Mouse (Mus musculus): ENCODE results near the gene Ubc. TPM values are rescaled to one million over a fixed set of nuclear protein-coding genes. Genes with fewer than 3 reads are reported as not detected.

Gene Ubc
- polyA plus RNA-seq, 1 experiment from 2014 or later: 608 TPM

GRCm38 (mm10) chr5:125348067-125348466 is 41.9 kb downstream of the Ubc start:
- Histone ChIP-seq H3K27ac (ENCODE audit: low read length) (no peak overlapping the region), H3K9me3 (replicated peaks; ENCODE audit: control insufficient read depth, low read length) (no peaks in the 10 kb centered on the region), H3K4me3 (ENCODE audit: low read depth, low read length) (no peak overlapping the region), H3K4me2 (ENCODE audit: low read depth, low read length) (no peak overlapping the region), H3K36me3 (ENCODE audit: control insufficient read depth, insufficient read depth) (no peaks in the 10 kb centered on the region), H3K4me1 (ENCODE audit: control insufficient read depth, low read depth, low read length) (peaks cover 6% of the 10 kb centered on the region), H3K9ac (ENCODE audit: low read depth, low read length) (no peak overlapping the region), H3K27me3 (ENCODE audit: control insufficient read depth, insufficient read depth, low read depth, low read length) (no peaks in the 10 kb centered on the region)
- 33% methylated on average over 7 of the region's 7 CpGs for WGBS (ENCODE audit: insufficient replicate concordance)
- ATAC-seq (ENCODE audit: low read depth): 0 out of 2 replicates have a peak, but pooled peaks have one; percentile 38

DNA sequence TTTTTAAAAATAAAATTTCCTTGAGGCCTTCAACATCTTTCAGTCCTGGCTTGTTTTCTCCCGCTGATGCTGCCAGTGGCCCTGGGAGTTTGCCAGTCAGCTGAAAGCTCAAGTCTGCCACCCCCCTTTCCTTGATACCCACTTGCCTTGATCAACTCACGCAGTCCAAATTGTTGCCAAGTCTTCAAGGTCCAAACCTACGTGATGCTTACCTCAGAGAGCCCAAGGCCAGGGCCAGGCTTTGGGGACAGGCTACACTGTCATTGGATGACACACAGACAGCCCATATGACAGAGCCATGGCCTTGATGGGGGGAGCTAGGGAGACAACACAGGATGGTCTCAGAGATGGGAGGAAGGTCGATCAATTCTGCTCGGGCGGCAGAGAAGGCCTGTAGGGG is 45.7 kb downstream of the Ubc start:
- Histone ChIP-seq H3K27ac (ENCODE audit: low read length) (no peak overlapping the region), H3K9ac (ENCODE audit: low read depth, low read length) (no peak overlapping the region), H3K4me3 (ENCODE audit: low read depth, low read length) (no peak overlapping the region), H3K36me3 (ENCODE audit: control insufficient read depth, insufficient read depth) (no peaks in the 10 kb centered on the region), H3K27me3 (ENCODE audit: control insufficient read depth, insufficient read depth, low read depth, low read length) (no peaks in the 10 kb centered on the region), H3K9me3 (replicated peaks; ENCODE audit: control insufficient read depth, low read length) (no peaks in the 10 kb centered on the region), H3K4me1 (ENCODE audit: control insufficient read depth, low read depth, low read length) (peaks cover 31% of the 10 kb centered on the region), H3K4me2 (ENCODE audit: low read depth, low read length) (no peak overlapping the region)
- WGBS (ENCODE audit: insufficient replicate concordance): 83% methylated on average over 6 of the region's 6 CpGs
- no peak for ATAC-seq (ENCODE audit: low read depth)

- Histone ChIP-seq H3K4me2 (ENCODE audit: low read depth, low read length) (peak overlapping the region; percentile 94), H3K36me3 (ENCODE audit: control insufficient read depth, insufficient read depth) (no peaks in the 10 kb centered on the region), H3K9ac (ENCODE audit: low read depth, low read length) (peak overlapping the region; percentile 86), H3K27ac (ENCODE audit: low read length) (peak overlapping the region; percentile 92), H3K4me1 (ENCODE audit: control insufficient read depth, low read depth, low read length) (peaks cover 48% of the 10 kb centered on the region), H3K9me3 (replicated peaks; ENCODE audit: control insufficient read depth, low read length) (no peaks in the 10 kb centered on the region), H3K27me3 (ENCODE audit: control insufficient read depth, insufficient read depth, low read depth, low read length) (no peaks in the 10 kb centered on the region), H3K4me3 (ENCODE audit: low read depth, low read length) (peak overlapping the region; percentile 90)
- 15% methylated on average over 14 of the region's 14 CpGs for WGBS (ENCODE audit: insufficient replicate concordance)
- peak; percentile 75 for ATAC-seq (ENCODE audit: low read depth)
These were observed 48.4 kb downstream of the Ubc start for GRCm38 (mm10) chr5:125341459-125342090.

- ATAC-seq (ENCODE audit: low read depth): peak; percentile 81
- Histone ChIP-seq H3K4me3 (ENCODE audit: low read depth, low read length) (peak within 1 kb of the TSS; percentile 90), H3K27ac (ENCODE audit: low read length) (peak within 1 kb of the TSS; percentile 92), H3K27me3 (ENCODE audit: control insufficient read depth, insufficient read depth, low read depth, low read length) (no peaks in the 10 kb centered on the region), H3K9ac (ENCODE audit: low read depth, low read length) (peak within 1 kb of the TSS; percentile 86), H3K4me2 (ENCODE audit: low read depth, low read length) (peak within 1 kb of the TSS; percentile 94), H3K36me3 (ENCODE audit: control insufficient read depth, insufficient read depth) (no peaks in the 10 kb centered on the region), H3K4me1 (ENCODE audit: control insufficient read depth, low read depth, low read length) (peaks cover 48% of the 10 kb centered on the region), H3K9me3 (replicated peaks; ENCODE audit: control insufficient read depth, low read length) (no peaks in the 10 kb centered on the region)
- WGBS (ENCODE audit: insufficient replicate concordance): under 1% methylated on average over 37 of the region's 42 CpGs
These were observed 49.3 kb downstream of the Ubc start, which contains the start of gene Scarb1 for GRCm38 (mm10) chr5:125340547-125341262. Gene Scarb1, minus strand, starts transcription at chr5:125341094.

DNA sequence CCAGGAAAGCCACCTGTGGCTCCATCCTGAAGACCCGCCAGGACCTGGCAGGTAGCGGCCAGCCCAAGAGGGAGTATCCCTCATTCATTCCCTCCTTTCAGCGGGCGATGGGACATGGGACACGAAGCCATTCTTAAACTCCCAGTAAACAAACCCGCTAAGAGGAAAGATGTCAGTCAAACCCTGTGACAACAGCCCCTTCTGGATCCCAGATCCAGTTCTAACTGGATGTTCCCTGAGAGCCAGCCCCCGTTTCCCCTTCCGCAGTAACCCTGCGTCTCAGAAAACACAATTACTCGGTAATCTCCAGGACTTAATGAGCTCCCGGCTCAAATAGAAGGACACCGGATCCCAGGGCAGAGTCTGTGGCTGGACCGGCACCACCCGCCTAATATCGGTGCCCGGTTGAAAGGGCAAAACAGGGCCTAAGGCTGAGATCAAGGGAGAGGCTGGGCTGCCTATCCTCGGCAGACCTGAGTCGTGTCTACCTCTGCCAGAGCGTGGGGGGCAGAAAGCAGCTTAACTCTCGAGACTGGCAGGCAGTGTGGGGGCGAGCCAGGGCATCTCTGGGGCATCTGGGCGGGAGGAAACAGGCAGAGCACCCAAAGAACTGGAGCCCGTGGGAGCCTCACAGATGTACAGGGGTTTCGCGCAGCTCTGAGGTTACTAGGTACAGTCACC is 50.0 kb downstream of the Ubc start:
- Histone ChIP-seq H3K36me3 (ENCODE audit: control insufficient read depth, insufficient read depth) (no peaks in the 10 kb centered on the region), H3K9me3 (replicated peaks; ENCODE audit: control insufficient read depth, low read length) (no peaks in the 10 kb centered on the region), H3K4me3 (ENCODE audit: low read depth, low read length) (peak overlapping the region; percentile 90), H3K4me2 (ENCODE audit: low read depth, low read length) (peak overlapping the region; percentile 94), H3K4me1 (ENCODE audit: control insufficient read depth, low read depth, low read length) (peaks cover 48% of the 10 kb centered on the region), H3K9ac (ENCODE audit: low read depth, low read length) (peak overlapping the region; percentile 86), H3K27ac (ENCODE audit: low read length) (peak overlapping the region; percentile 78), H3K27me3 (ENCODE audit: control insufficient read depth, insufficient read depth, low read depth, low read length) (no peaks in the 10 kb centered on the region)
- ATAC-seq (ENCODE audit: low read depth): no peak
- WGBS (ENCODE audit: insufficient replicate concordance): 2% methylated on average over 25 of the region's 25 CpGs

GRCm38 (mm10) chr5:125339108-125339751 is 50.8 kb downstream of the Ubc start:
- WGBS (ENCODE audit: insufficient replicate concordance): 2% methylated on average over 18 of the region's 18 CpGs
- H3K36me3 ChIP-seq (ENCODE audit: control insufficient read depth, insufficient read depth): no peaks in the 10 kb centered on the region
- H3K27ac ChIP-seq (ENCODE audit: low read length): peak overlapping the region; percentile 78

GRCm38 (mm10) chr5:125337526-125337925 is 52.5 kb downstream of the Ubc start:
- H3K4me3 ChIP-seq (ENCODE audit: low read depth, low read length): no peak overlapping the region
- H3K27me3 ChIP-seq (ENCODE audit: control insufficient read depth, insufficient read depth, low read depth, low read length): no peaks in the 10 kb centered on the region
- 75% methylated on average over 7 of the region's 7 CpGs for WGBS (ENCODE audit: insufficient replicate concordance)
- no peak for ATAC-seq (ENCODE audit: low read depth)
- no peak overlapping the region for H3K9ac ChIP-seq (ENCODE audit: low read depth, low read length)
- H3K36me3 ChIP-seq (ENCODE audit: control insufficient read depth, insufficient read depth): no peaks in the 10 kb centered on the region
- H3K4me2 ChIP-seq (ENCODE audit: low read depth, low read length): no peak overlapping the region
- peaks cover 59% of the 10 kb centered on the region for H3K4me1 ChIP-seq (ENCODE audit: control insufficient read depth, low read depth, low read length)
- H3K9me3 ChIP-seq (replicated peaks; ENCODE audit: control insufficient read depth, low read length): no peaks in the 10 kb centered on the region
- peak overlapping the region; percentile 70 for H3K27ac ChIP-seq (ENCODE audit: low read length)

More at GRCm38 (mm10) chr5:125339108-125339751, 50.8 kb downstream of the Ubc start:
- peak overlapping the region; percentile 94 for H3K4me2 ChIP-seq (ENCODE audit: low read depth, low read length)
- no peaks in the 10 kb centered on the region for H3K27me3 ChIP-seq (ENCODE audit: control insufficient read depth, insufficient read depth, low read depth, low read length)
- no peaks in the 10 kb centered on the region for H3K9me3 ChIP-seq (replicated peaks; ENCODE audit: control insufficient read depth, low read length)
- H3K4me1 ChIP-seq (ENCODE audit: control insufficient read depth, low read depth, low read length): peaks cover 48% of the 10 kb centered on the region
- H3K9ac ChIP-seq (ENCODE audit: low read depth, low read length): peak overlapping the region; percentile 86
- no peak for ATAC-seq (ENCODE audit: low read depth)
- H3K4me3 ChIP-seq (ENCODE audit: low read depth, low read length): peak overlapping the region; percentile 90

DNA sequence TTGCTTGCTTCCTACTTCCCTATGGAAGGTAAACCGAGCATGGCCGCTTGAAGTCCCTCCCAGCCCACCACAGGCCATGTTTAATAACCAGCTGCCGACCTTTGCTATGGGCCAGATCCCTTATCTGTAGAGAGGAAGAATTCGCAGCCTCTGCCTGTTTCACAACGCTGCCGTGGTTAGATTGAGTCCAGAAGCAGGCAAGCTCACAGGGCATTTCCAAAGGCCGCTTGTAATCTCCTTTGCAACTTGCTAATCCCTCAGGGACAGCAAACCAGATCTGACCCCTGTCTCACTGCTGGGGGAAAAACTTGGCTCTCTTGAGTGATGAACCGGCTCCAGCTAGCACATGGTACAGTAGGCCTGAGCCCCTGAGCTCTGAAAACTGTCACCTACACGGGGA is 53.0 kb downstream of the Ubc start:
- ATAC-seq (ENCODE audit: low read depth): no peak
- Histone ChIP-seq H3K4me2 (ENCODE audit: low read depth, low read length) (no peak overlapping the region), H3K9me3 (replicated peaks; ENCODE audit: control insufficient read depth, low read length) (no peaks in the 10 kb centered on the region), H3K27ac (ENCODE audit: low read length) (peak overlapping the region; percentile 70), H3K27me3 (ENCODE audit: control insufficient read depth, insufficient read depth, low read depth, low read length) (no peaks in the 10 kb centered on the region), H3K4me1 (ENCODE audit: control insufficient read depth, low read depth, low read length) (peaks cover 59% of the 10 kb centered on the region), H3K4me3 (ENCODE audit: low read depth, low read length) (no peak overlapping the region), H3K9ac (ENCODE audit: low read depth, low read length) (no peak overlapping the region), H3K36me3 (ENCODE audit: control insufficient read depth, insufficient read depth) (no peaks in the 10 kb centered on the region)
- WGBS (ENCODE audit: insufficient replicate concordance): 23% methylated on average over 9 of the region's 9 CpGs
